Mouse (Mus musculus): Measurements from ENCODE around the gene Myo18a. TPM values are rescaled to one million over a fixed set of nuclear protein-coding genes. Genes with fewer than 3 reads are reported as not detected.

Gene Myo18a
- polyA plus RNA-seq, 1 experiment from 2014 or later = 25.4 TPM

- Histone ChIP-seq H3K4me2 (replicated peaks; ENCODE audit: low read depth) (peak overlapping the region; percentile 54), H3K9ac (ENCODE audit: low read depth, low read length) (no peak overlapping the region), H3K4me3 (ENCODE audit: low read depth, low read length) (peak overlapping the region; percentile 16; the same call in 1 of the 2 replicates), H3K27me3 (replicated peaks; ENCODE audit: control insufficient read depth, insufficient read depth, low read length) (peaks cover 17% of the 10 kb centered on the region), H3K27ac (ENCODE audit: low read depth, low read length) (no peak overlapping the region), H3K4me1 (replicated peaks; ENCODE audit: control insufficient read depth, insufficient read depth, low read length) (no peaks in the 10 kb centered on the region), H3K36me3 (ENCODE audit: control insufficient read depth, insufficient read depth) (no peaks in the 10 kb centered on the region), H3K9me3 (ENCODE audit: control insufficient read depth) (no peaks in the 10 kb centered on the region)
- 0 out of 2 replicates have a peak, but pooled peaks have one; percentile 25 for ATAC-seq
- no peak for TF ChIP-seq CTCF (IDR thresholded peaks at IDR 0.05; ENCODE audit: low read depth)
- 4% methylated on average over 29 of the region's 32 CpGs for WGBS
Observed at GRCm38 (mm10) chr11:77914598-77915260, 151.7 kb downstream of the Myo18a start.

Other genes with a start within 250 kb of the Myo18a start
- gene Abhd15, start 248.1 kb upstream of the Myo18a start, polyA plus RNA-seq (2015; fragmentation: Nextera tagmentation; extraction: Ambion mirVana) = 2.2 and 3.3 TPM in 2 replicates
- 20.2 and 22.9 TPM in 2 replicates for gene Trp53i13, start 247.3 kb upstream of the Myo18a start, polyA plus RNA-seq (2015; fragmentation: Nextera tagmentation; extraction: Ambion mirVana)
- gene Gm10392, start 244.0 kb upstream of the Myo18a start, polyA plus RNA-seq (2015; fragmentation: Nextera tagmentation; extraction: Ambion mirVana) = not detected in 2 replicates
- gene Taok1, start 155.4 kb upstream of the Myo18a start, polyA plus RNA-seq (2015; fragmentation: Nextera tagmentation; extraction: Ambion mirVana) = 8.6 and 9.3 TPM in 2 replicates
- gene Nufip2, start 77.1 kb upstream of the Myo18a start, polyA plus RNA-seq (2015; fragmentation: Nextera tagmentation; extraction: Ambion mirVana) = 4.6 and 7.2 TPM in 2 replicates
- not detected in 2 replicates for gene Cryba1, start 38.0 kb upstream of the Myo18a start, polyA plus RNA-seq (2015; fragmentation: Nextera tagmentation; extraction: Ambion mirVana)
- 0.53 and 0.72 TPM in 2 replicates for gene Gm10277, start 24.5 kb downstream of the Myo18a start, polyA plus RNA-seq (2015; fragmentation: Nextera tagmentation; extraction: Ambion mirVana)
- 45.7 and 57.1 TPM in 2 replicates for gene Pipox, start 130.8 kb downstream of the Myo18a start, polyA plus RNA-seq (2015; fragmentation: Nextera tagmentation; extraction: Ambion mirVana)
- 0.77 and 0.80 TPM in 2 replicates for gene Sez6, start 167.6 kb downstream of the Myo18a start, polyA plus RNA-seq (2015; fragmentation: Nextera tagmentation; extraction: Ambion mirVana)
- gene Phf12, start 219.5 kb downstream of the Myo18a start, polyA plus RNA-seq (2015; fragmentation: Nextera tagmentation; extraction: Ambion mirVana) = 7.2 and 8.4 TPM in 2 replicates